In the genomic region with DNA sequence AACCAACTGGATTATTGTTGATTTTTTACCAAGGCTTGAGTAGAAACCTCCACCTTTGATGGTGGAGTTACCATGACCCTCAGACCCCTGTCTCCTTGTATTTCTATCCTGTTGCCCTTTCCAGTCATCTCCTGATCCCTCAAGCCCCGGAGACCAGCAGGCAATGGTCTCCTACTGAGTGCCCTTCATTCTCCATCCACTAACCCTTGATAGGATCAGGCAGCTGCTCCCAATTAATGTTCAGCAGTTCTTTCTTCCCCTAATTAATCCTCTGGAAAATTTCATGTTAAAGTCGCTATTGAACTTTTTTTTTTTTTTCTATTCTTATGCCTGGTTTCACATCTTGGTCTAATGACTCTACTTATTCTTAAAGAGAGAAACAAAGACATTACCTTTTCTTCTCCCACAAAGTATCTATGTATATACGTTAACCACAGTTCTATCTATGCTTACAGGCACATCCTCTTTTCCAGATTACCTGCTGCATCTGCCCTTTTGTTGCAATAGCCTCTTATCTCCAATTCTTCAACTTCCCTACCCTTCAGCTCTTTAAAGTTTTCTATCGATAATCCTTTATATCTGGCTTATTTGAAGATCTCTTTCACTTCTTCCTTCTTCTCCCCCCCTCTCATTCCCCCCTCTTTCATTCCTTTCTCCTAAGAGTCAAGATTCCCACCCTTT, we compare ENCODE assay signal across 22 mouse cellular contexts. TPM values are rescaled to one million over a fixed set of nuclear protein-coding genes. Genes with fewer than 3 reads are reported as not detected.
"Had no signal": no experiment of that assay in that cellular context is flagged by ENCODE, and none has a peak within 500 bp of the region (broad histone marks: within the 10 kb centered on the region; RNA-seq: fewer than 3 reads in every experiment).

No protein-coding gene starts in this region.

- H3K9ac ChIP-seq: liver, embryonic 13.5 days; lung, embryonic 14.5 days; midbrain, embryonic 13.5 days; neural tube, embryonic 13.5 days had no signal

- DNase-seq: kidney, adult 18-20 months; kidney, adult 9 months; kidney, postnatal 25 days; layer of hippocampus, adult 9-11 months; liver, embryonic 13.5 days; lung, embryonic 14.5 days; thymus, adult 18-20 months; thymus, postnatal 36 days had no signal

- ATAC-seq: lung, postnatal 0 days; midbrain, embryonic 13.5 days; midbrain, embryonic 16.5 days had no signal

- H3K4me3 ChIP-seq: layer of hippocampus, adult 2 months; liver, embryonic 13.5 days; megakaryocyte, embryonic 14.5 days; midbrain, embryonic 10.5 days; midbrain, embryonic 13.5 days; myocyte; neural tube, embryonic 13.5 days had no signal

- H3K4me2 ChIP-seq: liver, embryonic 13.5 days; lung, embryonic 14.5 days; midbrain, embryonic 13.5 days; neural tube, embryonic 13.5 days had no signal

- H3K27ac ChIP-seq: kidney, postnatal 0 days; layer of hippocampus, adult 2 months; liver, embryonic 13.5 days; macrophage; midbrain, embryonic 10.5 days; midbrain, embryonic 13.5 days; neural tube, embryonic 13.5 days had no signal

- H3K9me3 ChIP-seq: liver, embryonic 13.5 days; megakaryocyte, embryonic 14.5 days; midbrain, embryonic 10.5 days; midbrain, embryonic 13.5 days; neural tube, embryonic 13.5 days had no signal

- H3K27me3 ChIP-seq: liver, embryonic 13.5 days; megakaryocyte, embryonic 14.5 days; midbrain, embryonic 13.5 days; neural tube, embryonic 13.5 days had no signal

- H3K4me1 ChIP-seq: liver, embryonic 13.5 days; megakaryocyte, embryonic 14.5 days; midbrain, embryonic 10.5 days; midbrain, embryonic 13.5 days; neural tube, embryonic 13.5 days had no signal

- H3K36me3 ChIP-seq: liver, embryonic 13.5 days; midbrain, embryonic 10.5 days; midbrain, embryonic 13.5 days; neural tube, embryonic 13.5 days had no signal

RNA-seq across cellular contexts. Expression of gene Gm4737, which starts 23.4 kb away (rescaled TPM):
- total RNA-seq: neutrophil, adult 5-6 weeks had no signal

RNA-seq across cellular contexts. Expression of gene Cd96, which starts 58.2 kb away (rescaled TPM):
- total RNA-seq: layer of hippocampus, adult 2 months; left cerebral cortex, postnatal 10 days had no signal
- polyA plus RNA-seq: kidney, postnatal 0 days; limb, embryonic 11.5 days; liver, adult 2 months; liver, embryonic 13.5 days; lung, embryonic 14.5 days; lung, postnatal 0 days; midbrain, embryonic 10.5 days; midbrain, embryonic 13.5 days; myocyte had no signal
